Mouse (Mus musculus) bone marrow, adult 2 months (tissue): ENCODE measurements around the gene Ucp3.

Source experiments
- CTCF ChIP-seq: fragments of 200-500 bp; IDR thresholded peaks from 2 replicates; pipeline ENCODE4 v1.5.1; 2011; ENCODE audit warnings: low read length, control low read depth; ENCODE audit not compliant: control insufficient read depth, insufficient read depth
- POLR2A ChIP-seq: fragments of 200-500 bp; IDR thresholded peaks from 2 replicates; pipeline ENCODE4 v1.6.1; 2011; ENCODE audit warnings: low read depth, mild to moderate bottlenecking, control low read depth, low read length, borderline replicate concordance; ENCODE audit not compliant: control insufficient read depth

- TF ChIP-seq CTCF (no peak), POLR2A (no peak)
These were observed 14.6 kb upstream of the Ucp3 start for GRCm38 (mm10) chr7:100458153-100458552.
